Mouse (Mus musculus) urinary bladder, postnatal 10 days (tissue): Measurements from ENCODE around the gene Fam13a.

ENCODE experiments used
- DNase-seq: peaks from one replicate; pipeline ENCODE4 v3.0.0; 2022; ENCODE audit warnings: low spot score

The Fam13a gene

GRCm38 (mm10) chr6:58999044-58999453, 25.3 kb downstream of the Fam13a start:
- DNase-seq: no peak

- DNase-seq: no peak
Measured at GRCm38 (mm10) chr6:58998528-58998927, 25.8 kb downstream of the Fam13a start.

DNA sequence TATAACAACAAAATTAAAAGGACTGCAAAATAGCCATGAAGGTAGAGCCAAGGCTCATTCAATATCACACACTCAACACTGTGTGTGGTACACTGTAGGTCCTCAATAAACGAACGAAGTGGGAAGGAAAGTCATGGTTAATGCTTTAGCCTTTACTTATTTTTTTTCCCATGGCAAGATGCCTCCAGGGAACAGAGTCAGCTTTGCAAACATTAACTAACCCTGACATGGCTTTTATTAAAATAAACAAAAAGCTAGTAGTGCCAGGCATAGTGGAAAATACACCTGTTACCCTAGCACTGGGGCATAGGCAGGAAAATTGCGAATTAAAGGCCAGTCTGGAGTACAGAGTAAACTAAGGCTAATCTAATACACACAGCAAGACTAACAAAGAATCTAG, 35.2 kb downstream of the Fam13a start:
- DNase-seq: no peak

DNA sequence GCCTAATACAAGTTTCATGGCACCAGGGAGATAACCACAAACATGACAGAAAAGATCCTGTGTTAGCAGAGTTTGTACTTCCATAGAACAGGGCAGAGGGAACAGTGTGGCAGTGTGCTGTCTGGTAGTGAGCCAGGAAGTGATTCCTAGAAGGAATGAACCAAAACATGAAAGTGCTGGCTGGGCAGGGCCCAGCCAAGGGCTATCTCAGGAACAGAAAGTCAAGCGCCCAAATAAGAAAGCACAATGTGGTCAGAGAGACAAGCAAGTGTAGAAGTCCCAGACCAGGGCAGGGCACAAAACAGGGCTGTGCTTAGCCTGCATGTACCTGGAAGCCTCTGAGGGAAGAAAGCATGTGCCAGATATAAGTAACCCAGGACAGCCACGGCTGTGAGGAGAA, 35.6 kb downstream of the Fam13a start:
- no peak for DNase-seq

DNA sequence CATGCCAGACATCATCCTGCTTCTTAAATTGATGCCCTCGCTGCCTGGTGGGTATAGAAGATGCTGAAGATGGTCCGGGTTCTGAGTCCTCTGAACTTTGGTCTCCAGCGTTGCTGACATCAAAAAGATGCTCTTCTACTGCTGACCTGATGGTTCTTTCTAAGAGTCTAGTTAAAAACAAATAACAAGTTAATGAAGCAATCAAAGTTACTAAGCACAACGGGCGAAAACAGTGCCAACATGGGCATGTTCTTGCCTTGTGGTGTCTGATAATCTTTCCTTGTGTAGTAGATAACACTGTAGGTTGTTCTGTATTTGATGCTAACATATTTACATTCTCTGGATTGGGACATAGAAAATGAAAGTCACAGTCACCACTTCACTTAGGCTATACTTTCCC, 37.2 kb downstream of the Fam13a start:
- no peak for DNase-seq

- DNase-seq: no peak
Measured at GRCm38 (mm10) chr6:58985186-58985585, 39.2 kb downstream of the Fam13a start.

DNA sequence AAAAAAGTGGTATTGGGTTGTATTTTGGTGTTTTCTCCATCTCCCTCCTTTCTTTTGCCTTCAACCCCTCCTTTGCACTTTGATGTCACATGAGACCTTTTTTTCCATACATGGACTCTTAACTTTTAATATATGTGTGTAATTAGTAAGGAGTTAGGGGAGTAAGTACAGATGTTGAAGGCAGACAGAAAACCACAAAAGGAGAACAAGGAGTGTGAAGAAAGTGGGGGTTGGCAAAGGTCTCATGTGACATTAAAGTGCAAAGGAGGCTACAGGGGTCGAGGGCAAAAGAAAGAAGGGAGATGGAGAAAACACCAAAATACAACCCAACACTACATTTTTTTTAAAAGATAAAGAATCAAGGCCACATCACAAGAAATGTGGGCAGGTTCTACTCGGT, 49.1 kb downstream of the Fam13a start:
- no peak for DNase-seq

DNA sequence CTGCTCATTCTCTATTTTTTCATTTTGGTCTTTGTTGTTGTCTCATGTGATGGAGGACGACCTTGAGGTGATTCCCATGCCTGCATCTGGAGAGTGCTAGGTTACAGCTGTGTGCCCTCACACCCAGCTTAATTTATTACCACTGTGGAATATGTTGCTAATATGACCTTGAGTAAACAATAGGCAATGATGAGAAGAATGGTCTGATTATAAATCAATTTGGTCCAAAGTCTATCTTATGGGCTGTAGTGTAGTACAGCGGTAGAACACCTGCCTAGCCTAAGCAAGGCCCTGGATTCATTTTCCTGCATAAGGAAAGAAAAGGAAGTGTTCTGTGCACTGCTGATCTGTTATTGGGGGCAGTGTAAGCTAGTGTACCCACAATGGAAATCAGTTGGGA, 49.9 kb downstream of the Fam13a start:
- DNase-seq: no peak

GRCm38 (mm10) chr6:58972873-58973272, 51.5 kb downstream of the Fam13a start:
- DNase-seq: no peak

DNA sequence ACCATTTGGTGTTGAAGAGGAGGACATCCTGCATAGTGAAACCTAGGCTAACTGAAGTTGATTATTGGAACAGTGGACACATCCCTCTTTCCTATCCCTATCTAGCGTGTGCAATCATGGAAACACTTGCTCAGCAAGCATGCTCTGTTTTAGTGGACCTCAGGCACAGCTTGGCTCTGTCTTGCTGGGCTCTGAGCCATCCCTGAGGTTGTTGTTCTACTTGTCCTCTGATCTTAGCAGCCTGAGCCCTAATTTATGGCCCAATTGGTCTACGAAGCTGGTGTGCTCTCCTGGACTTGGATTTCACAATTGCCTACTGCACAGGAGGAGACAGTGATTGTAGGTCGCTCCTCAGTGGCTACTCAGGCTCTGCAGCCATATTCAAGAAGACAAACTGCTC, 56.1 kb downstream of the Fam13a start:
- no peak for DNase-seq

- DNase-seq: no peak
Measured at GRCm38 (mm10) chr6:58965071-58965831, 59.1 kb downstream of the Fam13a start.

DNA sequence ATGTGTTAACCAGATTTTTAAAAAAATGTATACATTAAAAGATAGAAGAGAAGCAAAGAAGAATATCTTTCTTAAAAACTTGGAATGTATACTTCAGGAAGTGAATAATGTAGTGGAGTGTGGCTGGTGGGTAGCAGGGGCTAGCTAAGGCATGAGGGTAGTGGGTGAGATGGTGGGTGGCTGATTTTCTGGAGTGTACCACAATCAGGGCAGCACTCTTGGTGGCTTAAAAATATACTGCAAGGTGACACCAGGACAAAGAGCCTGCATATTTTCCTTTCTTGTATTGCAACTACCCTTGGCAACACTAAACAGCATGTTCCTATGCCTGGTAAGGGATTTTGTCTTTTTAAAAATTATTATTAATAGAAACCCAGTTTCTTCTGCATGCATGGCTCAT, 59.8 kb downstream of the Fam13a start:
- no peak for DNase-seq

- DNase-seq: no peak
Measured at GRCm38 (mm10) chr6:58964091-58964490, 60.3 kb downstream of the Fam13a start.

DNA sequence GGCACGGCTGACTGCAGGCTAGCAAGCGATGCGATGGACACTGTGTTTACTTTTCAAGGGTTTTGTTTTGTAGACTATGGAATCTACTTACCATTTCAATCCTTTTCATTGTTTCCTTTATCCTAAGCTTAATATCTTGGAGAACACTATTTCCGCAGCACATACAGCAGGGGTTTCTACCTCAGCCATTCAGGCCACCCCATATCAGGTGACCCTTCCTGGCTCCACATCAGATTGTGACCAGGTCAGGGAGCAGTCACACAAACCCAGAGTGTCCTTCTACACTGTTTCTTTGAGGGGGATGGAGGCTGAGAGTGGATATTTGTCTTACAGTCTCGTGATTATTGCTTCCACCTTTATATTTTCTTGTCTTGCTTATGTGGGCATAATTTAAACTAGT, 61.7 kb downstream of the Fam13a start:
- no peak for DNase-seq

- no peak for DNase-seq
Measured at GRCm38 (mm10) chr6:58960523-58960922, 63.8 kb downstream of the Fam13a start.

- no peak for DNase-seq
Measured at GRCm38 (mm10) chr6:58951128-58951992, 73.0 kb downstream of the Fam13a start.

DNA sequence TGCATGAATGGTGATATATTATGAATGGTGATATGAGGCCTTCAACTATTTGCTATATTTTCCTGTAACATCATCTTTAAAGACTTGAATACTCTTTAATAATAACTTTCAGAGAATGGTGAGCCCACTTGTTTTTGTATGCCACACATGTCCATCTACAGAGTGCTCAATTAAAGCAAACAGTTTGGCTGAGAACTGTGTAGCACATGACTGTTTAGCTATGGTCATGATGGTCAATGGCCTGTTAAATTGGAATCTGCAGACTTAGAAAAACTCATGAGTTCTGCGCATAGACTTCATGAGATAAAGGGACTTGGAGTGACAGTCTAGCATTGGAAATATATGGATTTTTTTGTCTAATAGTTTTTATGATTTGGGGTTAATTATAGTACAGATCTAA, 73.9 kb downstream of the Fam13a start:
- no peak for DNase-seq

DNA sequence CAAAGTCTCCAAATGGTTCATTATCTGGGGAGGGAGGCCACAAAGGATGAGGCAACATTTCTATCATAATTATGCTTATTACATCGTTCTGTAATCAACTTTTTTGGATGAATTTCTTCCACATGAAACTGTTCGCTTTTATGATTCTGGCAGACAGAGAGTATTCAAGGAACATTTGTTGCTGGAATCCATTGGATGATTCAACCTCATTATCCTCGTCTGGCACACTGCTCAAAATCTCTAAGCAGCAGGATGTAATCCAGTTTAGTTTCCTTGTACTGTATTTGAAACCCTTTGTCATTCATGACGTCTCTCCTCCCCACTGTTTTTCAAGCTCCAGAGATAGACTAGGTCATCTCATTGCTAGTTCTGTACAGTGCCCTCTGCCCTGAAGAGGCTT, 77.5 kb downstream of the Fam13a start:
- no peak for DNase-seq

DNA sequence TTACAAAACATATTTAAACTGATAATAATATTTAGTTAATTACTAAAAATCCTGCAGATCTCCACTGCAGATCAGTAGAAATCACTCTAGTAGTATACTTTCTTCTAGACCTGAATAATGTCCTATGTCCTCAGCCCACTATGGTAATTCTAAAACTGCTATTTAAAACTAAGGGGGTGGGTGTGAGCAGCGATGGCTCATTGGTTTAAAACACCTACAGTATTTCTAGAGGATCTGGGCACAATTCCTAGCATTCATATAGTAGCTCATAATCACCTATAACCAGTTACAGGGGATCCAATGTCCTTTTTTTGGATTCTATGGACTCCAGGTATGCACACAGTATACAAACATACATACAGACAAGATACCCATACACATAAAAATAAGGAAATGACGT, 78.1 kb downstream of the Fam13a start:
- no peak for DNase-seq

GRCm38 (mm10) chr6:58943958-58944357, 80.4 kb downstream of the Fam13a start:
- DNase-seq: no peak

DNA sequence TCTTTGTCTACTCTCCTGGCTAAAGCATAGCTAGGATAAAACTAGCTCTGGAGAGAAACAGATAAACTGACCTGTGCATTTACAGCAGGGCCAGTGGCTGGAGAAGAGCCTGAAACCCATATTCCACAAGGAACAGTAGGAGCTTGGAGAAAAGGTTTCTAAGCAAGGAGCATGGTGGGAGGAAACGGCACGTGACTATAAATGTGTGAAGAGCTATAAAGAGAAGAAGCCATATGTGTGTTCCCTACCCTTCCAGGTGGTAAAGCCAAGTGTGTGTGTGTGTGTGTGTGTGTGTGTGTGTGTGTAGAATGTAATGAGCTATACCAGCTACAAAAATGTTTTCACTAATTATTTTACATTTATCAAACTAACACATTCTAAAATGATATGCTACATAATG, 82.1 kb downstream of the Fam13a start:
- no peak for DNase-seq

DNA sequence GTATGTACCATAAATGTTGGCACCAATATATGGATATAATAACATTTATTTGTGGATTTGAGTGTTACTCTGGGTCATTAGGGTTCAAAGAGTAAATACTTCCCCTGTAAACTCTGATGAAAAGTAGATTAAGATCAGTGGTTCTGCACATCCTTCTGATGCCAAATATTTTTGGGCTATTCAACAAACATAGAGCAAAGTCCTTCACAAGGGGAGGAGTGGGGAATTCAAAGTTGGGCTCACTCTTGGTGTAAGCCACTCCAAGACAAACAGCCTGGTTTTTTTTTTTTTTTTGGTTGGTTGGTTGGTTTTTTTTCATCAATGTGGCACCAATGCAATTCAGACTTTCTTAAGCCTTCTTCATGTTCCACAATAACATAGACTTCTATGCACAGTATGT, 86.6 kb downstream of the Fam13a start:
- DNase-seq: no peak

DNA sequence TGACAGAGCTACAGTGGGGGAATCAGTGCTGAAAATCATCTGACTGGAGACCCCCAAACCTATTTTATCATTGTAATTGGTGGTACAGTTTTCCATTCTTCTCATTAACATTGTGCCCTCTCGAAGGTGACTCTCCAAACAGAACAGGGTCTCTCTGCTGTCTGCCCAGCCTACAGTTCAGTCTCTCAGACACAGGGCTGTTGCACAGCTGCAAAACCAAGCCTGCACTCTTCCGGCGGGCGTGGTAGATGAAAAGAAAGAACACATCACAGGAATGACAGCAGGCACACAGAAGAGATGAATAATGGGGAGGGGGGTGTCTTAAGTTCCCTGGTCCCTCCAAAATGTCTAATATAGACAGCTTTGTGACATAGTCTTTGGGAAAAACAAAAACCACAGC, 90.2 kb downstream of the Fam13a start:
- no peak for DNase-seq
